In genomic region chr2:79078836-79079394, GRCm38 (mm10) we compare ENCODE assay signal across 19 mouse cellular contexts.
DNase-seq lines count a peak whose midpoint lies in the region; ATAC-seq and TF ChIP-seq lines count a peak whose summit lies in the region.
"Had no signal": no experiment of that assay in that cellular context is flagged by ENCODE, and none has a peak within 500 bp of the region (broad histone marks: within the 10 kb centered on the region; RNA-seq: fewer than 3 reads in every experiment).

No protein-coding gene starts in this region.

- no peaks in the 10 kb centered on the region for H3K27me3 ChIP-seq in kidney, embryonic 15.5 days
- H3K27me3 ChIP-seq in liver, postnatal 0 days (ENCODE audit: insufficient read depth, low read length) = no peaks in the 10 kb centered on the region
- no peaks in the 10 kb centered on the region for H3K27me3 ChIP-seq in liver, embryonic 12.5 days (replicated peaks)
- H3K27me3 ChIP-seq in thymus, adult 2 months (ENCODE audit: control insufficient read depth, insufficient read depth, low read length) = no peaks in the 10 kb centered on the region
- H3K27me3 ChIP-seq: forebrain, embryonic 13.5 days; heart, embryonic 15.5 days had no signal

- 0 out of 2 replicates have a peak, but pooled peaks cover 5% of the 10 kb centered on the region for H3K4me1 ChIP-seq in kidney, embryonic 15.5 days
- H3K4me1 ChIP-seq in liver, postnatal 0 days (ENCODE audit: insufficient read depth) = 0 out of 2 replicates have a peak, but pooled peaks cover 4% of the 10 kb centered on the region
- H3K4me1 ChIP-seq in liver, embryonic 12.5 days = peaks cover 8% of the 10 kb centered on the region
- H3K4me1 ChIP-seq in thymus, adult 2 months (replicated peaks; ENCODE audit: control insufficient read depth, insufficient read depth, low read length) = no peaks in the 10 kb centered on the region
- H3K4me1 ChIP-seq: forebrain, embryonic 13.5 days had no signal

- 43% methylated on average over 5 of the region's 5 CpGs for WGBS in kidney, embryonic 15.5 days
- WGBS in liver, postnatal 0 days (ENCODE audit: insufficient replicate concordance) = 47% methylated on average over 5 of the region's 5 CpGs
- 49% methylated on average over 5 of the region's 5 CpGs for WGBS in liver, embryonic 12.5 days (ENCODE audit: insufficient replicate concordance)
- WGBS in thymus, adult 2 months = 57% methylated on average over 5 of the region's 5 CpGs

- TF ChIP-seq CTCF in liver, postnatal 0 days (IDR thresholded peaks at IDR 0.05; ENCODE audit: low read depth) = no peak
- no peak for TF ChIP-seq CTCF in thymus, adult 2 months (IDR thresholded peaks at IDR 0.05; ENCODE audit: borderline replicate concordance, control insufficient read depth, extremely low read depth, insufficient read depth, low read length, poor library complexity)

- H3K27ac ChIP-seq in kidney, embryonic 15.5 days = peak overlapping the region; percentile 66
- H3K27ac ChIP-seq in liver, postnatal 0 days (ENCODE audit: low read depth) = no peak overlapping the region
- no peak overlapping the region for H3K27ac ChIP-seq in liver, embryonic 12.5 days
- H3K27ac ChIP-seq in thymus, adult 2 months (ENCODE audit: control insufficient read depth, insufficient read depth, low read length) = no peak overlapping the region
- H3K27ac ChIP-seq: forebrain, embryonic 13.5 days; heart, adult 2 months; heart, embryonic 15.5 days had no signal

- peak; percentile 90 for TF ChIP-seq EP300 in liver, postnatal 0 days (IDR thresholded peaks at IDR 0.05; ENCODE audit: low read depth)

- DNase-seq in kidney, postnatal 4 days = no peak
- no peak for DNase-seq in liver, postnatal 0 days
- DNase-seq in thymus, postnatal 0 days (ENCODE audit: low spot score) = peak; percentile 2
- no peak for DNase-seq in thymus, adult 2 months
- no peak for DNase-seq in left cerebral cortex, adult 18-20 months (ENCODE audit: low spot score in 2 of 2)
- DNase-seq: adrenal gland, adult 2 months; adrenal gland, postnatal 25 days; cerebellum, adult 18-20 months; cerebellum, adult 9-11 months; cerebellum, postnatal 36 days; forebrain, postnatal 0 days; gastrocnemius, postnatal 14 days; heart, adult 2 months; heart, postnatal 14 days had no signal

- H3K9ac ChIP-seq in kidney, embryonic 15.5 days = no peak overlapping the region
- H3K9ac ChIP-seq in liver, postnatal 0 days (replicated peaks) = no peak overlapping the region
- H3K9ac ChIP-seq in liver, embryonic 12.5 days = no peak overlapping the region
- H3K9ac ChIP-seq: forebrain, embryonic 13.5 days; forebrain, postnatal 0 days; heart, embryonic 15.5 days had no signal

- H3K36me3 ChIP-seq in kidney, embryonic 15.5 days = no peaks in the 10 kb centered on the region
- H3K36me3 ChIP-seq in liver, postnatal 0 days (replicated peaks; ENCODE audit: insufficient read depth, low read length) = no peaks in the 10 kb centered on the region
- no peaks in the 10 kb centered on the region for H3K36me3 ChIP-seq in liver, embryonic 12.5 days
- H3K36me3 ChIP-seq in thymus, adult 2 months (ENCODE audit: control insufficient read depth, insufficient read depth, low read length) = no peaks in the 10 kb centered on the region
- H3K36me3 ChIP-seq: heart, embryonic 15.5 days had no signal

- no peak overlapping the region for H3K4me2 ChIP-seq in kidney, embryonic 15.5 days
- no peak overlapping the region for H3K4me2 ChIP-seq in liver, postnatal 0 days (ENCODE audit: low read depth, low read length)
- no peak overlapping the region for H3K4me2 ChIP-seq in liver, embryonic 12.5 days
- H3K4me2 ChIP-seq: forebrain, embryonic 13.5 days; heart, embryonic 11.5 days; heart, embryonic 15.5 days had no signal

- no peaks in the 10 kb centered on the region for H3K9me3 ChIP-seq in kidney, embryonic 15.5 days (replicated peaks)
- H3K9me3 ChIP-seq in liver, postnatal 0 days (ENCODE audit: low read length) = no peaks in the 10 kb centered on the region
- no peaks in the 10 kb centered on the region for H3K9me3 ChIP-seq in liver, embryonic 12.5 days (replicated peaks)
- H3K9me3 ChIP-seq: forebrain, embryonic 13.5 days; heart, embryonic 15.5 days had no signal

- TF ChIP-seq POLR2A in thymus, adult 2 months (IDR thresholded peaks at IDR 0.05; ENCODE audit: control insufficient read depth, extremely low read depth, insufficient read depth, low read length, poor library complexity) = no peak

- H3K4me3 ChIP-seq in kidney, embryonic 15.5 days (replicated peaks) = no peak overlapping the region
- no peak overlapping the region for H3K4me3 ChIP-seq in liver, postnatal 0 days (ENCODE audit: low read depth, low read length)
- H3K4me3 ChIP-seq in liver, embryonic 12.5 days = no peak overlapping the region
- no peak overlapping the region for H3K4me3 ChIP-seq in thymus, adult 2 months (ENCODE audit: control insufficient read depth, insufficient read depth, low read length)
- H3K4me3 ChIP-seq: forebrain, embryonic 13.5 days; heart, adult 2 months; heart, embryonic 15.5 days had no signal

- no peak for ATAC-seq in kidney, embryonic 15.5 days (replicated peaks; ENCODE audit: low FRiP score)
- ATAC-seq in liver, postnatal 0 days = no peak
- ATAC-seq in liver, embryonic 12.5 days = no peak
- ATAC-seq: forebrain, embryonic 13.5 days; forebrain, postnatal 0 days had no signal
